Mouse (Mus musculus) ES-Bruce4 (cell line): Measurements from ENCODE around the gene Tmx2.

Experiments
- CTCF ChIP-seq: IDR thresholded peaks from one replicate; pipeline ENCODE4 v1.8.1; 2011; ENCODE audit warnings: low read depth, low read length
- EP300 ChIP-seq: IDR thresholded peaks from 2 replicates; pipeline ENCODE4 v1.6.1; 2011; ENCODE audit warnings: low read depth, low read length; ENCODE audit not compliant: insufficient read depth
- POLR2A ChIP-seq: IDR thresholded peaks from one replicate; pipeline ENCODE4 v1.8.1; 2011; ENCODE audit warnings: low read length; ENCODE audit not compliant: insufficient read depth

DNA sequence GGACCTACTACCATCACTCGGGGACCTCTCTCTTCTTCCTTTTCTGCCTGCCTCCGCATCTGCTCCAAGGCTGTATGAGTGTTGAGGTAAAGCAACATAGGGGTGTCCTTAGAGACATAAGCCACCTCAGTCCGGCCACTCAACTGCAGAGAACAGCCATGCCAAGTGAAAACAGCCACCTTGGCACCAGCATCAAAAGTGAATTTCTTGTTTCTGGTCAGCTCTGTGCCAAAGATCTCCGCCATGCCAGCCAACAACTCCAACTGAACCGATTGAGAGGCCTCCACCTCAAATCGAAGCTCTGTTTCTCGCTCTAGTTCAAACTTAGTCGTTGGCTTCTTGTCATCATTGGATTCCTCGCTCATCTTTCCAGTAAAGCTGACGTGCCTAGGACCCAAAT is 46.8 kb upstream of the Tmx2 start:
- TF ChIP-seq POLR2A (no peak), CTCF (no peak), EP300 (no peak)
